20 mouse cellular contexts compared by ENCODE assay signal in genomic region chr10:85194528-85194927, GRCm38 (mm10). TPM values are rescaled to one million over a fixed set of nuclear protein-coding genes. Genes with fewer than 3 reads are reported as not detected.
DNase-seq lines count a peak whose midpoint lies in the region; ATAC-seq and TF ChIP-seq lines count a peak whose summit lies in the region.
"Had no signal": no experiment of that assay in that cellular context is flagged by ENCODE, and none has a peak within 500 bp of the region (broad histone marks: within the 10 kb centered on the region; RNA-seq: fewer than 3 reads in every experiment).

No protein-coding gene starts in this region.

- H3K4me3 ChIP-seq in gastrocnemius, adult 2 months: no peak overlapping the region
- H3K4me3 ChIP-seq: embryonic facial prominence, embryonic 15.5 days; forebrain, embryonic 15.5 days; heart, adult 2 months; heart, embryonic 13.5 days; hindbrain, embryonic 13.5 days had no signal

- peak; percentile 15 for DNase-seq in lung, postnatal 14 days
- DNase-seq in lung, postnatal 25 days (ENCODE audit: low spot score): no peak
- no peak for DNase-seq in frontal cortex, postnatal 36 days (ENCODE audit: low spot score in 2 of 2)
- DNase-seq in right cerebral cortex, postnatal 4 days: no peak
- no peak for DNase-seq in gastrocnemius, adult 2 months
- DNase-seq: adrenal gland, postnatal 10 days; cerebellum, adult 9-10 months; gastrocnemius, postnatal 14 days; heart, adult 2 months; heart, postnatal 14 days; kidney, adult 11 months; lung, embryonic 14.5 days; midbrain, embryonic 14.5 days had no signal

- intact Hi-C loops in gastrocnemius, adult 2 months (cut with DNase I): no loop called here

- H3K27ac ChIP-seq in gastrocnemius, adult 2 months: no peak overlapping the region
- H3K27ac ChIP-seq: embryonic facial prominence, embryonic 15.5 days; forebrain, embryonic 15.5 days; heart, adult 2 months; heart, embryonic 13.5 days; hindbrain, embryonic 13.5 days; kidney, postnatal 0 days had no signal

- TF ChIP-seq CTCF in gastrocnemius, adult 2 months (IDR thresholded peaks at IDR 0.05): no peak

- peak; percentile 96 for ATAC-seq in common myeloid progenitor, adult 5-6 weeks (replicated peaks; ENCODE audit: low read depth, poor library complexity, severe bottlenecking)
- ATAC-seq in megakaryocyte progenitor cell, adult 5-6 weeks (replicated peaks; ENCODE audit: poor library complexity): peak; percentile 98
- ATAC-seq: forebrain, embryonic 15.5 days had no signal

RNA-seq across cellular contexts. Expression of gene Cry1, which starts 9.7 kb away (rescaled TPM):
- total RNA-seq in common myeloid progenitor, adult 5-6 weeks (2017): 15.9 and 17.6 TPM in 2 replicates
- total RNA-seq in megakaryocyte progenitor cell, adult 5-6 weeks (2015): 19.3 and 23.8 TPM in 2 replicates
- total RNA-seq in megakaryocyte progenitor cell, adult 5-6 weeks (2017): 21.5 and 26.7 TPM in 2 replicates
- 10 to 100 TPM in 1 of 2 experiments, 1 to 10 TPM in 1; 9.1 to 15.5 TPM for total RNA-seq in gastrocnemius, adult 2 months (2021)
